Mouse (Mus musculus) left cerebral cortex, adult 8-10 months (tissue): Measurements from ENCODE around the gene Btg3. TPM values are rescaled to one million over a fixed set of nuclear protein-coding genes. Genes with fewer than 3 reads are reported as not detected.
A peak's percentile ranks its signal among the peaks of the same experiment; 100 is the strongest.

ENCODE experiments used
- DNase-seq, 2 experiments: peaks; one replicate each; pipeline ENCODE4 v3.0.0; 2022; ENCODE audit warnings: low spot score in 2 of 2
- total RNA-seq, 4 experiments: library from RNA; stranded (reverse); gene quantifications; 2 replicates each; pipeline ENCODE4 v1.2.4; 2022

The Btg3 gene
- total RNA-seq, 4 experiments from 2014 or later: 9.3 to 13.5 (median 12.5) TPM

DNA sequence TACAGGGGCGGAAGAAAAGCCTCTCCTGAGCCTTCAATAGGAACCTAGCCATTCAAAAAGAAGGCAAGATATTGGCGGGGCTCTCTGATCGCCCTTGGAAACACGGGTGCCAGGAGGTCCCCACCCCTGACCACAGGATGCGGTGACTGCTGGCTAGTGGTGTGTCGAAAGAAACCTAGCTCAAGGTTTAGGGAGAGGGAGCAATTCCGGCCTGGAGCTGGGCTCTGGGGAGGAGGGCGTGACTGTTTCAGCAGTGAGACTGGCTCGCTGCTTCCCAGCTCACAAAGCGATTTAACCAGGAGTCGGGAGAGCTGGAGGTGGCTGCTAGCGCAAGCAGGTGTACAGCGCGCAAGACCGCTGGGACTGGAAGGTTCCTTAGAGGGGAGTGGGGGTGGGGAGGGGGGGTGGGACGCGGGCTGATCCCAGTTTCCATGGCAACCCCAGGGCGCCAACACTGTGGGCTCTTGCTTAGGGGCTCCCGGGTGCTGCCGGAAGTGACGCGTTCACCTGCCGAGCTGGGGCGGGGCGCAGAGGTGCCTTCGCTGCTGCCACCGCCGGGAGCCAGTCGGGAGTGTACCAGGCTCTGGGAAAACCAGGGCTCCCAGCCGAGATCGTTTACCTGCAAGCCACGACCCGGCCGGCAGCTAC lies 75.7 kb downstream of the Btg3 start, which contains the start of gene Cxadr:
Gene Cxadr (plus strand): TSS at position 307 of the 648 bp plus-strand sequence.
- peak; percentile 60 to 83 for DNase-seq

DNA sequence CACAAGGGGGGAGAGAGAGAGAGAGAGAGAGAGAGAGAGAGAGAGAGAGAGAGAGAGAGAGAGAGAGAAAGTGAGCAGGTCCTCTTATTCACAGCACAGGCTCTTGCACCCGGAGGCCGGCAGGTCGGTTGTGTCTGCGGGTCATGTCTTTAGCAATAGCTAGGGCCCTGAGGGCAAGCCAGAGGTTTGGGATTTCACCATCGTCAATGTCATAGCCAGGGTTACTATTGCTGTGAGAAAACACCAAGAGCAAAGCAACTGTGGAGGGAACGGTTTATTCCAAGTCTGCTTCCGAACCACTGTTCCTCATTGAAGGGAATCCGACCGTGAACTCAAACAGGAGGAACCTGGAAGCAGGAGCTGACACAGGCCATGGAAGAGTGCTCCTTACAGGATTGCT lies 80.9 kb downstream of the Btg3 start:
- DNase-seq: no peak

DNA sequence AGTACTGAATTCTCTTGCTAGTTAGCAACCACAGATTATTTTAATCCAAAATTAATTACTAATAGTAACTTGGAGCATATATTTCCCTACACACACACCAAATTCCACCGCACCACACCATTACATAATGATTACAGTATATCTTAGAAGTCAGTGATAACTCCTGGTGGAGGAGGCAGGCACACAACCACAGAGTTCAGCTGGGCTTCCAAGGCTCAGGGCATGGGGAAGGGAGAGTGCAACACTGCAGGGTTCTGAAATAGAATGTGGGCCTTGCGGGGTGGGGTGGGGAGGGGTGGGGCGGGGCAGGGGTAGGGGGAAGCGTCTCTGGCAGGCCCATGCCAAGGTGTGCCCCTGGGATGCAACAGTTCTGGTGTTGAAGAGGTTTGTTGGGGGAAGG lies 81.4 kb downstream of the Btg3 start:
- no peak for DNase-seq

DNA sequence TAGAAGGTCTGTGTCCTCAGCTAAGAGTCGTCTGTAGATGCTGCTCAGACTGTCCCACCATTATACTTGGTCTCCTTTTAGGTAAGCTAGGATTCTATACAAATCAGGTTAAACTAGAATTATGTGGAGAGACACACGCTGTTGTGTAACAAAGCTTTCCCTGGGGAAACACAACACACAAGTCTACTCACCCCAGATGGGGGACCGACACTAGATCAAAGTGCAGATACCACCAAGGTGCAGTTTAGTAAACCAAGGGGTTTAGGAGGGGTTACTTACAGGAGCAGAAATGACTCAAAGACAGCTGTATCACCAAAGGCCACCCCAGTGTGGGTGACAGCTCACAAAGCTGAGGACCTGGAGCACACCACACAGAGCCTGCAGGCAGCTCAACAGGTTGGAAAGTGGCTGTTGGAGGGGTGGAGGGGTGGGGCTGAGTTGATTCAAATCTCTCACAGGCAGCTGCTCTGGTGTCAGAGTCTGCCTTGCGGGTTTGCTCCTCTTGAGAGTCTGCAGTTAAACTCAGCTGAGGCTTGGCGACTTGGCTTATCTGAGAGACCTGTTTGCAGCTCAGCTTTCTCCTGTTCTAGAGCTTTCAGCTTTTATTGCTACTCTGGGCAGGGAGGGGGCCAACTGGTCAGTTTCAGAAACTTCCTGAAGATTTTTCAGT lies 82.3 kb downstream of the Btg3 start:
- DNase-seq: no peak

DNA sequence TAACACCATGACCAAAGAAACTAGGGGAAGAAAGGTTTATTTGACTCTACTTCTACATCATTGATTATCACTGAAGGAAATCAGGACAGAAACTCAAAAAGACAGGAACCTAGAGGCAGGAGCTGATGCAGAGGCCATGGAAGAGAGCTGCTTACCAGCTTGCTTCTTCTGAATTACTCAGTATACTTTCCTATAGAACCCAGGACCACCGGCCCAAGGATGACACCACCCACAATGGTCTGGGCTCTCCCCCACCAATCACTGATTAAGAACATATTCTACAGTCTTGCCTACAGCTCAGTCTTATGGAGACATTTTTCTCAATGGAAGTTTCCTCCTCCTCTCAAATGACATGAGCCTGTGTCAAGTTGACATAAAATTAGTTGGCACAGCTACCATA lies 82.9 kb downstream of the Btg3 start:
- no peak for DNase-seq

DNA sequence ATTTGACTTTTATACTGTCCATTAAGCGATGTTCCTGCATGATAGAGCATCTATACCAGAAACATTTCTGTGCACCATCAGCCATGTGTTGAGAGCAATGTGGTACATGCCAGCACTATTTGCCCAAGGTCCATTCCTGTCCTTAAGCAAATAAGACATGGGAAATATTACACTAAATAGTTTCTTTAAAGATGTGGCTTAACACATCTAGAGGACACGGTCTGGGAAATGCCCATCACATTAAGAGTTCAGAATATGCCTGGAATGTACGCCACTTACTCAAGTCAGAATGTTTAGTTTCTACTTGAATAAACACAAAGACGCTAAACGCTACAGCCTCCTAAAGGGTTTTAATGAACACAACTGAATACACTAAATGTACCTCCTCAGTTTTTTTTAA lies 93.8 kb downstream of the Btg3 start:
- no peak for DNase-seq

Other genes starting within 250 kb of the Btg3 start
- 10 to 100 TPM; 22.5 to 29.1 (median 27.2) TPM for gene Cxadr, start 75.7 kb downstream of the Btg3 start, total RNA-seq
- 10 to 100 TPM in 2 of 4 experiments, 1 to 10 TPM in 2; 8.8 to 10.7 (median 10.2) TPM for gene D16Ertd472e, start 199.5 kb upstream of the Btg3 start, total RNA-seq